ENCODE assay signal across 18 mouse cellular contexts in genomic region chr11:120961594-120961993, GRCm38 (mm10).
"Had no signal": no experiment of that assay in that cellular context is flagged by ENCODE, and none has a peak within 500 bp of the region (broad histone marks: within the 10 kb centered on the region; RNA-seq: fewer than 3 reads in every experiment).

No protein-coding gene starts in this region.

- ATAC-seq: lung, postnatal 0 days; midbrain, embryonic 16.5 days had no signal

- H3K4me2 ChIP-seq: lung, embryonic 15.5 days; midbrain, embryonic 12.5 days; neural tube, embryonic 12.5 days had no signal

- H3K4me1 ChIP-seq: midbrain, embryonic 12.5 days; neural tube, embryonic 12.5 days had no signal

- H3K4me3 ChIP-seq: lung, embryonic 15.5 days; midbrain, embryonic 10.5 days; midbrain, embryonic 12.5 days; myocyte; neural tube, embryonic 12.5 days had no signal

- H3K9me3 ChIP-seq: lung, embryonic 15.5 days; midbrain, embryonic 10.5 days; midbrain, embryonic 12.5 days; neural tube, embryonic 12.5 days had no signal

- H3K9ac ChIP-seq: lung, embryonic 15.5 days; midbrain, embryonic 12.5 days; neural tube, embryonic 12.5 days had no signal

- H3K27ac ChIP-seq: lung, embryonic 15.5 days; macrophage; midbrain, embryonic 10.5 days; midbrain, embryonic 12.5 days; neural tube, embryonic 12.5 days had no signal

- DNase-seq: lung, adult 2 months; lung, postnatal 14 days; lung, postnatal 36 days; midbrain, embryonic 14.5 days; right cerebral cortex, postnatal 14 days; right cerebral cortex, postnatal 4 days; spleen, adult 18-20 months; thymus, adult 18-20 months; thymus, postnatal 14 days; thymus, postnatal 36 days had no signal

- H3K27me3 ChIP-seq: lung, embryonic 15.5 days; midbrain, embryonic 12.5 days; neural tube, embryonic 12.5 days had no signal
